Mouse (Mus musculus) ES-Bruce4 (cell line): ENCODE measurements at regions not wholly inside any gene's neighbourhood (a gene's known extent, or its start where the extent isn't known, plus 50 kb on each side); places are given as distances from the start of the nearest gene placed in this dataset.

Source experiments
- H3K27ac ChIP-seq: 2 replicates; pipeline ENCODE4 v1.5.1; 2012; ENCODE audit warnings: low read length, inconsistent platforms; ENCODE audit not compliant: insufficient read depth
- H3K27me3 ChIP-seq: 2 replicates; pipeline ENCODE4 v1.6.1; 2012; ENCODE audit warnings: mild to moderate bottlenecking, low read length, inconsistent platforms; ENCODE audit not compliant: control insufficient read depth, poor library complexity, insufficient read depth, severe bottlenecking
- H3K36me3 ChIP-seq: 2 replicates; pipeline ENCODE4 v1.6.1; 2012; ENCODE audit warnings: inconsistent platforms, mild to moderate bottlenecking, low read length, moderate library complexity; ENCODE audit not compliant: control insufficient read depth, poor library complexity, insufficient read depth, severe bottlenecking
- H3K4me1 ChIP-seq: one replicate; pipeline ENCODE4 v1.8.1; 2011; ENCODE audit warnings: low read length; ENCODE audit not compliant: control insufficient read depth, insufficient read depth
- H3K4me3 ChIP-seq: 2 replicates; pipeline ENCODE4 v1.5.1; 2011; ENCODE audit warnings: low read depth, mild to moderate bottlenecking, low read length
- H3K9ac ChIP-seq: 2 replicates; pipeline ENCODE4 v1.6.1; 2012; ENCODE audit warnings: low read depth, mild to moderate bottlenecking, inconsistent platforms; ENCODE audit not compliant: poor library complexity, severe bottlenecking
- H3K9me3 ChIP-seq: replicated peaks from 2 replicates; pipeline ENCODE4 v1.6.1; 2012; ENCODE audit warnings: mild to moderate bottlenecking, low read length, inconsistent platforms; ENCODE audit not compliant: control insufficient read depth, poor library complexity, insufficient read depth, severe bottlenecking
- CTCF ChIP-seq: IDR thresholded peaks from one replicate; pipeline ENCODE4 v1.8.1; 2011; ENCODE audit warnings: low read depth, low read length
- EP300 ChIP-seq: IDR thresholded peaks from 2 replicates; pipeline ENCODE4 v1.6.1; 2011; ENCODE audit warnings: low read depth, low read length; ENCODE audit not compliant: insufficient read depth
- POLR2A ChIP-seq: IDR thresholded peaks from one replicate; pipeline ENCODE4 v1.8.1; 2011; ENCODE audit warnings: low read length; ENCODE audit not compliant: insufficient read depth

DNA sequence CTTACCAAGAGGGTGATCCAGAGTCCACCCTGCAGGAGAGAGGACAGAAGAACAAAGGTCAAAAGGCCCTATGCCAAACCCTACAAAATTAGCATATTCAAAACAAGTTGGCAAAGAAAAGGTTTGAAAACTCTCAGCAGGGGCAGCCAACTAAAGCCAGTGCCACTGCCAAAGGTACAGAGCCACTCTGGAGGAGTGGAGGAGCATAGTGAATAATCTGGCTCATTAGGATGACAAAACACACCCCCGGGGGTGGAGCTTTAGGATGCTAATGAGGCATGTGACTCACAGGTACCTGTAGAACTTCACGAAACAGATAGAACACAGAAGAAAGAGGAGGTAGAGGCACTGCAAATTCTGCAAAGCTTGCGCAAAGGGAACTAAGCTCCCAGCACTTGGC, 110.7 kb upstream of the Lnx1 start:
- Histone ChIP-seq H3K9ac (no peak overlapping the region), H3K9me3 (no peaks in the 10 kb centered on the region; the same call in 1 of the 2 replicates), H3K36me3 (no peaks in the 10 kb centered on the region), H3K27ac (peak overlapping the region; percentile 79), H3K27me3 (no peaks in the 10 kb centered on the region), H3K4me3 (peak overlapping the region; percentile 35), H3K4me1 (peaks cover 4% of the 10 kb centered on the region)
- TF ChIP-seq CTCF, result no peak
- no peak for TF ChIP-seq POLR2A
- TF ChIP-seq EP300, result peak; percentile 25; the same call in 1 of the 2 replicates

- H3K27me3 ChIP-seq, result no peaks in the 10 kb centered on the region
- TF ChIP-seq EP300 (no peak), CTCF (no peak), POLR2A (no peak)
- no peaks in the 10 kb centered on the region; the same call in 1 of the 2 replicates for H3K9me3 ChIP-seq
- no peaks in the 10 kb centered on the region for H3K36me3 ChIP-seq
- H3K27ac ChIP-seq, result no peak overlapping the region
- H3K4me3 ChIP-seq, result no peak overlapping the region
- H3K4me1 ChIP-seq, result peaks cover 2% of the 10 kb centered on the region
- no peak overlapping the region for H3K9ac ChIP-seq
These were observed 108.3 kb upstream of the Lnx1 start for GRCm38 (mm10) chr5:74811046-74811445.

- no peak overlapping the region for H3K4me3 ChIP-seq
- H3K27me3 ChIP-seq, result no peaks in the 10 kb centered on the region
- H3K9me3 ChIP-seq, result no peaks in the 10 kb centered on the region; the same call in 1 of the 2 replicates
- no peaks in the 10 kb centered on the region for H3K36me3 ChIP-seq
- no peaks in the 10 kb centered on the region for H3K4me1 ChIP-seq
- H3K27ac ChIP-seq, result no peak overlapping the region
- TF ChIP-seq EP300 (no peak), POLR2A (no peak), CTCF (no peak)
- no peak overlapping the region for H3K9ac ChIP-seq
These were observed 105.0 kb upstream of the Lnx1 start for GRCm38 (mm10) chr5:74807581-74808221.

DNA sequence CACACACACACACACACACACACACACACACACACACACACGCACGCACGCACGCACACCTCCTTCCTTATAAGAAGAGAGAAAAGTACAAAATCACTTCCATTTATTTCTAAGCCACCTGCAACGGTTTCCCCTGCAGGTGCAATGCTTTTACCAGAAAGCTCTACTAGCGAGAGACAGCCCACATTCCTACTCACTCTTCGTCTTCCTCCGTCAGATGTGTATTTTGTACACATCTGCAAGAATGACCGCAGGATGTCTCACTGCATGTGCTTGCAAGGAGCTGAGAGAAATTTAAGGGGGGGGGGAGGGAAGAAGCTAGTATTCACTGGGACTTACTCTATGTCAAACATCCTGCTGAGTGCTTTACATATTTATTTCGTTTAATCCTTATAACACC, 99.2 kb upstream of the Lnx1 start:
- peaks cover 2% of the 10 kb centered on the region for H3K4me1 ChIP-seq
- H3K4me3 ChIP-seq, result no peak overlapping the region
- no peaks in the 10 kb centered on the region for H3K36me3 ChIP-seq
- no peak overlapping the region for H3K9ac ChIP-seq
- TF ChIP-seq POLR2A, result no peak
- TF ChIP-seq CTCF, result no peak
- TF ChIP-seq EP300, result no peak
- no peaks in the 10 kb centered on the region for H3K9me3 ChIP-seq
- no peak overlapping the region for H3K27ac ChIP-seq
- no peaks in the 10 kb centered on the region for H3K27me3 ChIP-seq

DNA sequence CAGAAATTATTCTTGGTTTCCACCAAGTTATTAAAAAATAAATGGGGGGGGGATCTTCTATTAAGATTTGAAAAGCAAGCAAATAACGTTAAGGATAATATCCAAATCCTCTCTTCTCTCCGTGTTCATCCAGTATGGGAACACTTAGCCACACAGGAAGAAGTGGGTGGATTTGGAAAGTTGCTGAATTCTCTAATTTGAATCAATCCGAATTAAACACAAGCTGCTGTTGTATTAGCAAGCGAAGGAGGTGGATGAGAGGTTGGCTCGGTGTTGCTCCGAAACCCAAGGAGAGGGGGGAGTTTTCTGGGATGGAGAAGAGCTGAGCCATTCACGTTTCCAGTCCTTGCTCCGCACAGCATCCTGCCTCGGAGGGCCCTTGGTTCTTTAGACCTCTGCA, 97.6 kb upstream of the Lnx1 start:
- no peak overlapping the region for H3K4me3 ChIP-seq
- H3K27me3 ChIP-seq, result no peaks in the 10 kb centered on the region
- H3K4me1 ChIP-seq, result peaks cover 2% of the 10 kb centered on the region
- TF ChIP-seq EP300, result peak; percentile 90
- no peak for TF ChIP-seq POLR2A
- no peaks in the 10 kb centered on the region for H3K9me3 ChIP-seq
- H3K27ac ChIP-seq, result no peak overlapping the region
- no peaks in the 10 kb centered on the region for H3K36me3 ChIP-seq
- H3K9ac ChIP-seq, result no peak overlapping the region

GRCm38 (mm10) chr5:74796421-74797067, 93.8 kb upstream of the Lnx1 start:
- H3K4me1 ChIP-seq, result peaks cover 4% of the 10 kb centered on the region
- no peaks in the 10 kb centered on the region for H3K9me3 ChIP-seq
- H3K9ac ChIP-seq, result no peak overlapping the region
- no peak overlapping the region for H3K4me3 ChIP-seq
- TF ChIP-seq CTCF (peak; percentile 55), POLR2A (no peak)
- H3K27ac ChIP-seq, result no peak overlapping the region
- no peaks in the 10 kb centered on the region for H3K36me3 ChIP-seq
- no peaks in the 10 kb centered on the region for H3K27me3 ChIP-seq
